Mouse (Mus musculus) kidney, adult 11 months (tissue): ENCODE data around the gene Depdc7.

Experiments used
- DNase-seq: peaks from one replicate; pipeline ENCODE4 v3.0.0; 2022

Gene Depdc7

DNA sequence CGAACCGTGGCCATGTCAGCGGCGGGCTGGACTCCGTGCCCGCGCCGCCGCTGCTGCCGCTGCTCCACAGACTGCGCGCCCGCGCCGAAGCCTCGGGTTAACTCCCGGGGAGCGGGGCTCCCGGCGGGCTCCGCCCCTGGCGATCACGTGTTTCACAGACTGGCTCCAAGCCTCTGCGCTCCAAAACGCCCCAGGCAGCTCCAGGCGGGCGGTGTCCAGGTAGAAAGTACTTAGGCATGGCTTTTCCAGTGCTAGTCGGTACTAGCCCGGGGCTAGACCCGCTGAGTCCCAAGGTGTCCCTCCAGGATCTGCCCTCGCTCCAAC is at the start of gene Depdc7:
Depdc7 (minus strand) TSS at position 138 of the 324 bp plus-strand sequence.
- DNase-seq = peak; percentile 89

DNA sequence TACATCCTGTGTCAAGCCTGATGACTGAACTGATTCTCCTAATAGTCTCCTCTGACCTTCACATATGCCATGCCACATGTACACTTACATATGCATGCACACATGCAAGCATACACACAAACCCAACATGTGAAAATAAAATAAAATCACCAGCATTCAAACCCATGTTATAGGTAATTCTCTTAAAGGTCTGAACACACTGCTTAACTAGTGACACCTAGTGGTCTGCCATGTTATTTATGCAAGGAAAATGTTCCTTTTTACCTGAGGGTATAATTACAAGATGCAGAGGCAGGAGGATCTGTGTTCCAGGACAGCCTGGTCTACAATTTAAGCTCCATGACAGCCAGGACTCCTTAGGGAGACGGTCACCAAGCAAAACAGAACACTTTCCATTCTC is 32.1 kb upstream of the Depdc7 start:
- no peak for DNase-seq

GRCm38 (mm10) chr2:104768697-104769096 is 26.0 kb upstream of the Depdc7 start:
- DNase-seq = no peak

- DNase-seq = no peak
Observed at GRCm38 (mm10) chr2:104764018-104764417, 21.3 kb upstream of the Depdc7 start.

- no peak for DNase-seq
Observed at GRCm38 (mm10) chr2:104763134-104763703, 20.5 kb upstream of the Depdc7 start.

DNA sequence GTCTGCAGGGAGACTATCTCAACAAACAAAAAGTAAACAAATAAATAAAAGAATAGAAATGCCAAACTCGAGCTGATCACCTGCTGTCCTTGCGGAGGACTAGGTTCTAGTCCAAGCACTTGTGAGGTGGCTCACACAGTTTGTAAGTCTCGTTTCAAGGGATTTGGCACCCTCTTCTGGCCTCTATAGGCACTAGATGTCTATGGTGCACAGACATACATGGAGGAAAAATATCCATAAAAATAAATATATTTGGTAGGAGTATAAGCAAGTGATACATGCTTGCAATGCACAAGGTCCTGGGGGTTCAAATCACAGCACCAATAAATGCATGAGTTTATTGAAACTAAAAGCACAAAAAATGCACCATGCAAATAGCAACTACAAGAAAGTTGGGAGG is 7.9 kb upstream of the Depdc7 start:
- no peak for DNase-seq

DNA sequence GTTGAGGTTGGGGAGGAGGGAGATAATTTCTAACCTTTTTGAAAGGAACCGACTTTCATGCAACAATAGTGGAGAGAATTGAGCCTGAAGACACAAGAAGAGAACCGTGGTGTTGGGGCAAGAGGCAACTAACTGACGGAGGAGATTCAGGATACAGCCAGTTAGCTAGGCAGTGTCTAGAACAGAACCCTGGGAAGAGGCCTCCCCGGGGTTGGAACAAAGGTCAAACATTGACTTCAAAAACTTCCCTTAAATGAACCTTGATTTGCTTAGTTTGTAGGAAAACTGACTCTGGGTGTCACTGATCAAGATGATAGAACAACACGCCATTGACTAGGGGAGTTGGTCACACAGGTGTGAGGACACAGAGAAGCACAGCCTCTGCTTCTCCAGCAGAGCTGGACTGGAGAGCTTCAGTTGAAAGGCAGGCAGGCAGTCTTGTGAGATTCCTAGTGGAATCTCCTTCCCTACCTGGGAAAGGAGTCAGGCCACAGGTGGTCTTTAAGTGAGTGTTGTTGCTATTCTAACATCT is 6.0 kb upstream of the Depdc7 start:
- DNase-seq = no peak

DNA sequence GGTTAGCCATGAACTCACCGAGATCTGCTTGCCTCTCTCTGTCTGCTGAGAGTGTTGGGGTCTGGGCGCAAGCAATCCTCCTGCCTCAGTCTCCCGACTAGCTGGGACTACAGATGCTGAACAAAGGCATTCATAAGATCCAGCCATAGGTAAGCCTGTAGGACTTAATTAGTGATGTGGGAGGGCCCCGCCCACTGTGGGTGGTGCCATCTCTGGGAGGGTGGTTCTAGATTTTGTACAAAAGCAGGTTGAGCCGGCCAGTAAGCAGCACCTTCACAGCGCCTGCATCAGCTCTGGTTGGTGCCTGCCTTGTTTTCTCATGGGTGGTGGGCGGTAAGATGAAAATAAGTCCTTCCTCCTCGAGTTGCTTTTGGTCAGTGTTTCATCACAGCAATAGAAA is 3.6 kb upstream of the Depdc7 start:
- DNase-seq = no peak

GRCm38 (mm10) chr2:104743971-104744370 is 1.3 kb upstream of the Depdc7 start:
- no peak for DNase-seq

- DNase-seq = peak; percentile 60
Observed at GRCm38 (mm10) chr2:104743160-104743559, 482 bp upstream of the Depdc7 start.

DNA sequence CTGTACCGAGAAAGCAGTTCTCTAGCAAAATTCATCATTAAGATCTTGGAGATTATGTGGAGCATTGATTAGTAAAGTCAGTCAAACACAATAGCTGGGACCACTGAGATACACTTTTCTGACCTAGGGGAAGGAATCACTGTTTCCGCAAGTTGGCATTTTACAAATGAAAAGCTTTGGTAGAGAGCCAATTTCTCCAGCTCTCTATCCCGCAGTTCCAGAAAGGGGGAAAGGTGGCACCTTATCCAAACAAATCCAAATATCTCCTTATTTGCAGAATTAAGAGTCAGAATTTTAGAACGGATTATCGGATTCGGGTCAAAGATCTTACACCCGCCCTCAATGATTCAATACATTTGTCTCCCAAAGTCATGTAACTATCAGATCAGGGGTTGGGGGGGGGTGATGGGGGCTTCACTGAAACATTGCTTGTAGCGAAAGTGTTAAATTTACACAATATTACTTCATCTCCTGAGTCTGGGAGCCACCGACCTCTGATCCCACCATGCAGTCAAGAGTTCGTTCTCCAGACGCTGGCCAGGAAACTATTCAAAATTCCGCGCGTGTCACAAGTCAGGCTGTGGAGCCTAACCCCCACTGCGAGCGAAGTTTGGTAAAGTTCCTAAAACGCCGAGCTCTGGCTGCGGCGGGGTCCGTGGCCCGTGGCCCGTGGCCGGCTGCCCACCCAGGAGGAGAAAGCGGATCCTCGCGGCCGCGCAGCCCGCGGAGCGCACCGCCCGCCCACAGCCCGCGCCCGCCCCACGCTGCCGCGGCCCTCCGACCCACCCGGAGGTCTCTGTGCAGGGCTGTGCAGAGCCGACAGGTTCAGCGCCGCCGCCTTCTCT is 560 bp downstream of the Depdc7 start:
- no peak for DNase-seq

- no peak for DNase-seq
Observed at GRCm38 (mm10) chr2:104741015-104741758, 1.5 kb downstream of the Depdc7 start.

GRCm38 (mm10) chr2:104740248-104740949 is 2.3 kb downstream of the Depdc7 start:
- no peak for DNase-seq

DNA sequence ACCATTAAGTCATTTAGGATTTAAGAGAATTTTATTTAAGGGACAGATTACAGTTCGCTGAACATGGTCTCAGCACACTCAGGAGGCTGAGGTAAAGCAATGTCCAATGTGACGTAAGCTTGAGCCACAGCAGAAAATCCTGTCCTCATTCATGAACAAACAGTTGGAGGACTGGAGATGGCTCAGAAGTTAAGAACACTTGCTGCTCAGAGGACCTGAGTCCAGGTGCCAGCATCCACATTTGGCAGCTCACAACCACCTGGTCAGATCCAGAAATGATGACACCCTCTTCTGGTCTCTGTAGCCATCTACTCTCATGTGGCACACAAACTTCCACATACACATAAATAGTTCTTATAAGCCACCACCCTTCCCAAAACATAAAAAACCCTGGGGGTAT is 3.0 kb downstream of the Depdc7 start:
- DNase-seq = no peak

- no peak for DNase-seq
Observed at GRCm38 (mm10) chr2:104736241-104736640, 6.4 kb downstream of the Depdc7 start.

- no peak for DNase-seq
Observed at GRCm38 (mm10) chr2:104732562-104733256, 10.0 kb downstream of the Depdc7 start.

- DNase-seq = no peak
Observed at GRCm38 (mm10) chr2:104732033-104732444, 10.6 kb downstream of the Depdc7 start.

- no peak for DNase-seq
Observed at GRCm38 (mm10) chr2:104727369-104727768, 15.3 kb downstream of the Depdc7 start.

- DNase-seq = no peak
Observed at GRCm38 (mm10) chr2:104722021-104722420, 20.7 kb downstream of the Depdc7 start.

GRCm38 (mm10) chr2:104717827-104718226 is 24.9 kb downstream of the Depdc7 start:
- no peak for DNase-seq

- DNase-seq = no peak
Observed at GRCm38 (mm10) chr2:104717231-104717735, 25.4 kb downstream of the Depdc7 start.

GRCm38 (mm10) chr2:104716279-104716678 is 26.4 kb downstream of the Depdc7 start, which contains the start of gene Pin1rt1:
Gene Pin1rt1, minus strand, starts transcription at chr2:104716379.
- no peak for DNase-seq
